Mouse (Mus musculus) heart, embryonic 13.5 days (tissue): Measurements from ENCODE around the gene D430041D05Rik. TPM values are rescaled to one million over a fixed set of nuclear protein-coding genes. Genes with fewer than 3 reads are reported as not detected.

Experiments used
- ATAC-seq: fragments of 200-750 bp; cut with Nextera tagmentation; 2 replicates; pipeline ENCODE4 v1.8.0; 2017; ENCODE audit warnings: moderate TSS enrichment; ENCODE audit not compliant: insufficient number of reproducible peaks, low FRiP score, low TSS enrichment; ENCODE audit errors: extremely low read depth
- H3K27ac ChIP-seq: fragments of 300-500 bp; sonication (generic); replicated peaks from 2 replicates; pipeline ENCODE4 v1.5.1; 2015; ENCODE audit warnings: moderate library complexity, mild to moderate bottlenecking, inconsistent platforms
- H3K27me3 ChIP-seq: fragments of 300-500 bp; sonication (generic); replicated peaks from 2 replicates; pipeline ENCODE4 v1.6.1; 2015; ENCODE audit warnings: mild to moderate bottlenecking, inconsistent platforms
- H3K36me3 ChIP-seq: fragments of 300-500 bp; sonication (generic); 2 replicates; pipeline ENCODE4 v1.6.1; 2015; ENCODE audit warnings: mild to moderate bottlenecking, inconsistent platforms
- H3K4me1 ChIP-seq: fragments of 300-500 bp; sonication (generic); 2 replicates; pipeline ENCODE4 v1.6.1; 2015; ENCODE audit warnings: inconsistent platforms
- H3K4me2 ChIP-seq: fragments of 300-500 bp; sonication (generic); 2 replicates; pipeline ENCODE4 v1.6.1; 2015; ENCODE audit warnings: inconsistent platforms, mild to moderate bottlenecking, moderate library complexity
- H3K4me3 ChIP-seq: fragments of 300-500 bp; sonication (generic); 2 replicates; pipeline ENCODE4 v1.5.1; 2015; ENCODE audit warnings: moderate library complexity, mild to moderate bottlenecking, inconsistent platforms
- H3K9ac ChIP-seq: fragments of 300-500 bp; sonication (generic); 2 replicates; pipeline ENCODE4 v1.6.1; 2015; ENCODE audit warnings: inconsistent platforms, mild to moderate bottlenecking, moderate library complexity
- H3K9me3 ChIP-seq: fragments of 300-500 bp; sonication (generic); 2 replicates; pipeline ENCODE4 v1.6.1; 2016; ENCODE audit warnings: inconsistent platforms
- WGBS: fragments of 180-500 bp; shearing (Covaris S2); methylation state at CpG from one replicate; pipeline ENCODE4 v1.1.7; 2015; ENCODE audit warnings: mixed read lengths; 5-methylcytosine and 5-hydroxymethylcytosine counted together
- polyA plus RNA-seq: library from polyadenylated mRNA; unstranded; fragments of >200 nt; fragmentation: Nextera tagmentation; extraction: Ambion mirVana; gene quantifications from 2 replicates; pipeline ENCODE4 v1.2.1, GENCODE M21; 2015

The D430041D05Rik gene
- polyA plus RNA-seq, 1 experiment from 2014 or later, result 0.15 TPM

DNA sequence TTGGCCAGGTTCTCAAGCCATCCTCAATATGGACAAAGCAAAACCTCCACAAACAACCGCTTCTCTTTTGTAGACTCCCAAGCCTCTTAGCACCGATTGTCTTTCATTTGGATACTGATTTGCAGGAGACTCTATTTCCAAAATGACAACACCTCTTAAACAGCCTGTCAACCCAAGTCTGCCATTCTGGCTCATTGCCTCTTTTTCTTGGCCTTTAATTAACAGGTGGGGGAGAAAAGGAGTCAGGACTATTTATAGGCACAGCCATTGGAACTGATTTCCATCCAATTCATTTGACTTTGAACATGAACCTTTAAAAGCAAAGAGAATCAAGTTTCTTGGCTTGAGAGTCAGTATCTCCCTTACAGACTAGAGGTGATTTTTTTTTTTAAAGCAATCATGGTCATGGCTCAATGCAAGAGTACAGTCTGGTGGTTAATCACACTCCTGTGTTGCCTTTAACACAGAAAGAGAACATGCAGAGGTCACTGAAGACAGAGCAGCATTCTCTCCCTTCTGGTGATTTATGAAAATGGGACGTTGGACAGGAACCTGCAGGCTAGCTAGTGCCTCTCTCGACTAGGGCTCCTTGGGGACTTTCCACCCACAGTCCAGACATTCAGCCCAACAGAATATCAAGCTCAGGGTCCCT is 262.8 kb downstream of the D430041D05Rik start:
- 0 out of 2 replicates have a peak, but pooled peaks cover 8% of the 10 kb centered on the region for H3K4me1 ChIP-seq
- 69% methylated on average over 4 of the region's 4 CpGs for WGBS
- no peak for ATAC-seq

DNA sequence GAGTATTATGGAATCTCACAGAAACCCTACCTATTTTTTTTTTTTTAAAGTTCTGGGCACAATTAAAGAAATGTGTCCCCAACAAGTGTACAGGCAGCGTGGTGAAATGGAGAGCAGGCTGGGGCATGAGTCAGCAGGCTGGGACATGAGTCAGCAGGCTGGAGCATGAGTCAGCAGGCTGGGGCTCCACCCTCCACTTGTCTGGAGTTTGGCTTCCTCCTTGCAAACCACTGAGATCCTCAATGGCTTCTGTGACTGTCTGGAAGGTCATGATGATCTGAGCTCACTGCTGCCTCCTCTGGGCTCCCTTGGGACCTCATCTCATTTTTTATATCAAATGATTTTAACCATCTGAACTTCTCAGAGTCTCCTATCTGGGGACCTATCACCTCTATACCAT is 264.8 kb downstream of the D430041D05Rik start:
- Histone ChIP-seq H3K4me2 (no peak overlapping the region), H3K4me3 (no peak overlapping the region), H3K4me1 (0 out of 2 replicates have a peak, but pooled peaks cover 8% of the 10 kb centered on the region), H3K9me3 (no peaks in the 10 kb centered on the region), H3K27me3 (no peaks in the 10 kb centered on the region), H3K36me3 (no peaks in the 10 kb centered on the region), H3K9ac (no peak overlapping the region), H3K27ac (no peak overlapping the region)
- ATAC-seq, result peak; percentile 83
- WGBS, result 62% methylated on average over 1 of the region's 1 CpGs

More for the DNA sequence above, 262.8 kb downstream of the D430041D05Rik start:
- no peaks in the 10 kb centered on the region for H3K9me3 ChIP-seq
- H3K27me3 ChIP-seq, result no peaks in the 10 kb centered on the region
- H3K9ac ChIP-seq, result no peak overlapping the region
- no peak overlapping the region for H3K27ac ChIP-seq
- no peaks in the 10 kb centered on the region for H3K36me3 ChIP-seq
- H3K4me2 ChIP-seq, result no peak overlapping the region
- H3K4me3 ChIP-seq, result no peak overlapping the region

DNA sequence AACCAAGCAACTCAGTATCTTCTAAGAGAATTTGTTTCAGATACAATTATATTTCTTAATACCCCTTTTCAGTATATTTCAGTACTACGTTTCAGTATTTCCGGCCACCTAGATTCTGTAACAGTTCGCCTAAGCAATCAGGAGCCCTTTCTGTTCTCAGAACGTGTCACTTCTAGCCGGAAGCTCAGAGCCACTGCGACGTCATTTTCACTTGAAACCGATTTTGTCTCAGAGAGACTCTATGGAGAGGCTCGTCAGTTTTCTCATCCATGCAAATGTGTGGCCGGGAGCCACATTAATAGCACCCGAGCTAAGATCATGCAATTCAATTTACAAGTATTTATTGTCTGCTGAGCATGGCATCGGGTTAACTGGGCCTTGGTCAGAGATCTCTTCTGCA is 266.8 kb downstream of the D430041D05Rik start:
- 0 out of 2 replicates have a peak, but pooled peaks cover 8% of the 10 kb centered on the region for H3K4me1 ChIP-seq
- no peak overlapping the region for H3K4me2 ChIP-seq
- 81% methylated on average over 12 of the region's 12 CpGs for WGBS
- H3K36me3 ChIP-seq, result no peaks in the 10 kb centered on the region
- H3K9me3 ChIP-seq, result no peaks in the 10 kb centered on the region
- H3K27me3 ChIP-seq, result no peaks in the 10 kb centered on the region
- no peak overlapping the region for H3K27ac ChIP-seq
- ATAC-seq, result no peak
- H3K4me3 ChIP-seq, result no peak overlapping the region
- no peak overlapping the region for H3K9ac ChIP-seq

DNA sequence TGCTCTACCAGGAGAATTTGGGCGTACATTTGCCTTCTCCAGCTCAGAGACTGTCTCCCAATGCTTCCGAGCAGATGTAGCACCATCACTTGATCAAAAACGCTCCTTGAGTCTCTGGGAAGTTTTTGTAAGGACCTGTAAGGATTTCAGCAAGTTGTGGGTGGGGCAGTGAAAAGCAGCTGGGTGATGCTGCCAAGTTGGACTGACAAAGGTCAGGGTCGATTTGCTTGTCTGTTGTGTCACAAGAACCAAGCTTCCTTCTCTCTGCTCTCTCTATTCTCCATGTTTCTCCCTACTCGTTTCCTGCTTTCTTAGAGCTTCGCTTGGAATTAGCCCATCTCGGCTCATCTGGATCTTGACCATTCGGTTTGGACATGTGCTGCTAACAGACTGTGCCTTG is 268.7 kb downstream of the D430041D05Rik start:
- Histone ChIP-seq H3K36me3 (no peaks in the 10 kb centered on the region), H3K4me2 (no peak overlapping the region), H3K9me3 (no peaks in the 10 kb centered on the region), H3K4me3 (no peak overlapping the region), H3K27me3 (no peaks in the 10 kb centered on the region), H3K4me1 (no peaks in the 10 kb centered on the region), H3K27ac (no peak overlapping the region), H3K9ac (no peak overlapping the region)
- WGBS, result 82% methylated on average over 8 of the region's 8 CpGs
- no peak for ATAC-seq

GRCm38 (mm10) chr2:104135920-104136319 is 274.9 kb downstream of the D430041D05Rik start:
- no peak for ATAC-seq
- no peaks in the 10 kb centered on the region for H3K9me3 ChIP-seq
- peaks cover 15% of the 10 kb centered on the region for H3K4me1 ChIP-seq
- H3K4me3 ChIP-seq, result no peak overlapping the region
- H3K27me3 ChIP-seq, result 0 out of 2 replicates have a peak, but pooled peaks cover 4% of the 10 kb centered on the region
- H3K36me3 ChIP-seq, result no peaks in the 10 kb centered on the region
- H3K27ac ChIP-seq, result no peak overlapping the region
- WGBS, result 49% methylated on average over 2 of the region's 2 CpGs
- H3K9ac ChIP-seq, result no peak overlapping the region
- H3K4me2 ChIP-seq, result no peak overlapping the region

DNA sequence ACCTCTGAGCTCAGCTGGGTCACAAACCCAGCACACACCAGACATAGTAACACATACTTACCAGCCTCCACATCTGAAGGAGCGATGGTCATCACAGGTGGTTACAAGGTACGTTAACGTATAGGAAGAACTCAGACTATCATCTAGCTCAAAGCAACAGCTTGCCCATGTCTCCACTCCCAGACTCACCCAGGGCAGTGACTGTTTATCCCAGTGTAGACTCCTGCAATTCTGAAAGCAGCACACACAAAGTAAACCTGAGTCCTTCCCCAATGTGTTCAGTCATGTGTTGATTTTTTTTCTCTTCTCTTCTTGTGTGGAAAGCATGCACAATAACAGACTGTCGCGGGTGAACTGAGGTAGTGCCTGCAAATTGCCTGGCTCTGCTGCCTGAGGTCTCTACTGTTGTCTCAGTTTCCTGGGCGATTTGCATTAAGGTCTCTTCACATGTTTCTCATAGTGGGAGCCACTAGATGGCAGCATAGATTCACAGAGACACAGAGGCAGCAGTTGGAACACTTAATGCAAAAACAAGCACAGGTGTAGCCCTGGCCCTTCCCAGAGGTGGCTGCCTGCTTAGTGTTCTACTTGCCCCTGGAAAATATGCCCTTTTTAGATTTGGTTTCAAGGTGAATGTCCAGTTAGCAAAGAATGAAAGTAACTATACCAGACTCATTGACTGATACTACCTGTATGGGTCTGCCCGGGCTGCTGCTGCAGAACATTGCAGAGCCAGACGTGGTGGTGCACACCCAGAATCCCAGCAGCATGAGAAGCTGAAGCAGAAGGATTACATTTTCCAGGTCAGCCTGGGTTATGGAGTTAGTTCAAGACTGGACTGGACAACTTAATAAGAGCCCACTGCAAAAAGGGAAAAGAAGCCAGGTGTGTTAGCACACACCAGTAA is 276.4 kb downstream of the D430041D05Rik start:
- Histone ChIP-seq H3K27me3 (0 out of 2 replicates have a peak, but pooled peaks cover 4% of the 10 kb centered on the region), H3K9ac (no peak overlapping the region), H3K4me2 (no peak overlapping the region), H3K4me1 (peaks cover 28% of the 10 kb centered on the region), H3K27ac (no peak overlapping the region), H3K9me3 (no peaks in the 10 kb centered on the region), H3K36me3 (no peaks in the 10 kb centered on the region), H3K4me3 (no peak overlapping the region)
- 42% methylated on average over 8 of the region's 8 CpGs for WGBS
- ATAC-seq, result no peak

- WGBS, result 19% methylated on average over 12 of the region's 12 CpGs
- no peak for ATAC-seq
- peaks cover 29% of the 10 kb centered on the region for H3K4me1 ChIP-seq
- H3K36me3 ChIP-seq, result no peaks in the 10 kb centered on the region
- H3K4me3 ChIP-seq, result no peak overlapping the region
- H3K4me2 ChIP-seq, result no peak overlapping the region
- no peaks in the 10 kb centered on the region for H3K9me3 ChIP-seq
- 0 out of 2 replicates have a peak, but pooled peaks cover 4% of the 10 kb centered on the region for H3K27me3 ChIP-seq
- H3K9ac ChIP-seq, result no peak overlapping the region
- no peak overlapping the region for H3K27ac ChIP-seq
These were observed 277.6 kb downstream of the D430041D05Rik start for GRCm38 (mm10) chr2:104133042-104133810.

- 69% methylated on average over 7 of the region's 7 CpGs for WGBS
- Histone ChIP-seq H3K36me3 (no peaks in the 10 kb centered on the region), H3K9me3 (no peaks in the 10 kb centered on the region), H3K4me1 (peaks cover 29% of the 10 kb centered on the region), H3K27me3 (0 out of 2 replicates have a peak, but pooled peaks cover 7% of the 10 kb centered on the region), H3K9ac (no peak overlapping the region), H3K4me2 (no peak overlapping the region), H3K27ac (no peak overlapping the region), H3K4me3 (no peak overlapping the region)
- no peak for ATAC-seq
These were observed 278.4 kb downstream of the D430041D05Rik start for GRCm38 (mm10) chr2:104132266-104132859.

DNA sequence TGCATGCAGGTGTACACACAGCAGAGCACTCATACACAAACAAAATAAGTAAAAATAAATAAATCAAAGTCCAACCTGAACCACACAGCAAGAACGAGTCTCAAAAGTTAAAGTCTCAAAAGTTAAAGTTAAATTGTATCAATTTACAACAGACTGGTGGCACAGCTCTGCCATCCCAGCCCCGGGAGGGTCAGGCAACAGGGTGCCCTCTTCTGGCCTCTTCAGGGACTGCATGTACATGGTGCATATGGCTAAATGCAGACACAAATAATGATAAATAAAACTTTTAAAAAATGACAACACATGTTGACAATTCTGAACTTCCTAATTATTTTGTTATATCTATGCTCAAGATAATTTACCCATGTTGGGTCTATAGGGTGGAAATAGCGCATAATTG is 279.8 kb downstream of the D430041D05Rik start:
- H3K36me3 ChIP-seq, result no peaks in the 10 kb centered on the region

GRCm38 (mm10) chr2:104130165-104130564 is 280.6 kb downstream of the D430041D05Rik start:
- 37% methylated on average over 6 of the region's 6 CpGs for WGBS
- ATAC-seq, result peak; percentile 51; the same call in 1 of the 2 replicates
- Histone ChIP-seq H3K36me3 (no peaks in the 10 kb centered on the region), H3K4me1 (peaks cover 29% of the 10 kb centered on the region), H3K27ac (0 out of 2 replicates have a peak overlapping the region, but pooled peaks have one; percentile 28), H3K4me2 (no peak overlapping the region), H3K9me3 (no peaks in the 10 kb centered on the region), H3K9ac (0 out of 2 replicates have a peak overlapping the region, but pooled peaks have one; percentile 33), H3K27me3 (peaks cover 21% of the 10 kb centered on the region; the same call in 1 of the 2 replicates), H3K4me3 (no peak overlapping the region)

More for the DNA sequence above, 279.8 kb downstream of the D430041D05Rik start:
- peaks cover 29% of the 10 kb centered on the region for H3K4me1 ChIP-seq
- no peak overlapping the region for H3K9ac ChIP-seq
- no peak overlapping the region for H3K4me2 ChIP-seq
- no peak overlapping the region for H3K4me3 ChIP-seq
- no peak for ATAC-seq
- 62% methylated on average over 3 of the region's 3 CpGs for WGBS
- peaks cover 14% of the 10 kb centered on the region; the same call in 1 of the 2 replicates for H3K27me3 ChIP-seq
- H3K27ac ChIP-seq, result no peak overlapping the region
- no peaks in the 10 kb centered on the region for H3K9me3 ChIP-seq
